Mouse (Mus musculus): ENCODE measurements around the gene Pwwp2b.

DNA sequence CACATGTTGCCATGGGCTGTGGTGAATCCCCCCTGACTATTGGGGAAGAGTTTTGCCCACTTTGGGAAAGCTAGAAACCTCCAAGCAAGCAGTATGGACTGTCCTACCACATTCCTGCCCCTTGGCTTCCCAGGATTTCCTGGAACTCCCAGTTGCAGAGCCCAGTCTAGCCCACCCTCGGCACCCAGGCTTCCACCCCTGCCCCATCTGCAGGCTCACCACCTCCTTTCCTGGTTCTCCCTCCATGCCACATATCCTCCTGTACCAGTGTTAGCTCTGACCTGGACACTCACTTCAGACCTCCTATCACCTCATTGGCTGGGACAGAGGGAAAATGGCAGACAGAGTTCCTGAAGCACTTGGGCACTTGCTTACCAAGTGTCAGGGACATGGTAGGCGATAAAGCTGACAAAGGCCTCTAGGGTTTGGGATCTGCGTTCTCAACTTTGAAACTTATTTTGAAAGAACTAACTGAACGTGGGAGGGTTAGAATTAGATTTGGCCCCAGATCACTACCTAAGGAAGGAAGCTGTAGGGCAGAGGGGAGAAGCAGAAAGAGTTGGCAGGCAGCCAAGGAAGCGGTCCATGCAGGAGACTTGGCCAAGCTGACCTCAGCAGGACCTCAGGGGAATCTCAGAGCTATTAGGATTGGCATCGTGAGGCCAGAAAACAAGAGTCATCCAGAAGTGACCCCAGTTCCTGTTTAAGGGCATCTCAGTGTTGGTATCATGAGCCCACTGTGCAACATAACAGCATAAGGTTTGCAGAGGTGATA, 29.5 kb upstream of the Pwwp2b start:
- TF ChIP-seq CTCF (conservative IDR thresholded peaks at IDR 0.05; ENCODE audit: insufficient read depth, insufficient read length, low read depth, low read length) (no peak), POLR2A (IDR thresholded peaks at IDR 0.05; ENCODE audit: low read depth, low read length) (no peak)

All from kidney, adult 2 months (tissue).